Mouse (Mus musculus): Measurements from ENCODE around the gene Cyp3a41b. TPM values are rescaled to one million over a fixed set of nuclear protein-coding genes. Genes with fewer than 3 reads are reported as not detected.
"Not testable (repeated sequence)": the region's sequence is repeated elsewhere in the genome, so short reads cannot be mapped to it uniquely, and the experiment has no call there.

Gene Cyp3a41b
- polyA plus RNA-seq (2012; rRNA removed) = not detected in 2 replicates

GRCm38 (mm10) chr5:145584630-145585029 lies at the start of gene Cyp3a41b:
Gene Cyp3a41b, minus strand, starts transcription at chr5:145584730.
- not testable (repeated sequence) for DNase-seq; H3K36me3 ChIP-seq (ENCODE audit: control insufficient read depth, insufficient read depth, low read length); H3K4me1 ChIP-seq (replicated peaks; ENCODE audit: control insufficient read depth, insufficient read depth, low read length); H3K27me3 ChIP-seq (ENCODE audit: control insufficient read depth, insufficient read depth, low read length); H3K27ac ChIP-seq (ENCODE audit: control insufficient read depth, insufficient read depth, low read length); H3K4me3 ChIP-seq (ENCODE audit: control insufficient read depth, insufficient read depth, low read length)
- 63% methylated on average over 1 of the region's 2 CpGs for whole genome bisulfite sequencing

- H3K27me3 ChIP-seq (ENCODE audit: control insufficient read depth, insufficient read depth, low read length); DNase-seq; H3K27ac ChIP-seq (ENCODE audit: control insufficient read depth, insufficient read depth, low read length); H3K4me3 ChIP-seq (ENCODE audit: control insufficient read depth, insufficient read depth, low read length); H3K4me1 ChIP-seq (replicated peaks; ENCODE audit: control insufficient read depth, insufficient read depth, low read length); H3K36me3 ChIP-seq (ENCODE audit: control insufficient read depth, insufficient read depth, low read length): not testable (repeated sequence)
- 91% methylated on average over 1 of the region's 1 CpGs for WGBS
Observed at GRCm38 (mm10) chr5:145632286-145632685, 47.8 kb upstream of the Cyp3a41b start.

GRCm38 (mm10) chr5:145604891-145605290 lies 20.4 kb upstream of the Cyp3a41b start:
- H3K36me3 ChIP-seq (ENCODE audit: control insufficient read depth, insufficient read depth, low read length); H3K27me3 ChIP-seq (ENCODE audit: control insufficient read depth, insufficient read depth, low read length); DNase-seq; H3K27ac ChIP-seq (ENCODE audit: control insufficient read depth, insufficient read depth, low read length); H3K4me1 ChIP-seq (replicated peaks; ENCODE audit: control insufficient read depth, insufficient read depth, low read length); H3K4me3 ChIP-seq (ENCODE audit: control insufficient read depth, insufficient read depth, low read length): not testable (repeated sequence)
- WGBS = 88% methylated on average over 1 of the region's 1 CpGs

- WGBS = 83% methylated on average over 5 of the region's 5 CpGs
- H3K27ac ChIP-seq (ENCODE audit: control insufficient read depth, insufficient read depth, low read length); H3K36me3 ChIP-seq (ENCODE audit: control insufficient read depth, insufficient read depth, low read length); H3K4me3 ChIP-seq (ENCODE audit: control insufficient read depth, insufficient read depth, low read length); DNase-seq; H3K4me1 ChIP-seq (replicated peaks; ENCODE audit: control insufficient read depth, insufficient read depth, low read length); H3K27me3 ChIP-seq (ENCODE audit: control insufficient read depth, insufficient read depth, low read length): not testable (repeated sequence)
Observed at GRCm38 (mm10) chr5:145597851-145598250, 13.3 kb upstream of the Cyp3a41b start.

GRCm38 (mm10) chr5:145577321-145577720 lies 7.2 kb downstream of the Cyp3a41b start:
- 89% methylated on average over 1 of the region's 1 CpGs for whole genome bisulfite sequencing

GRCm38 (mm10) chr5:145575660-145576059 lies 8.9 kb downstream of the Cyp3a41b start:
- H3K4me1 ChIP-seq (replicated peaks; ENCODE audit: control insufficient read depth, insufficient read depth, low read length); H3K36me3 ChIP-seq (ENCODE audit: control insufficient read depth, insufficient read depth, low read length); H3K27ac ChIP-seq (ENCODE audit: control insufficient read depth, insufficient read depth, low read length); DNase-seq; H3K27me3 ChIP-seq (ENCODE audit: control insufficient read depth, insufficient read depth, low read length); H3K4me3 ChIP-seq (ENCODE audit: control insufficient read depth, insufficient read depth, low read length): not testable (repeated sequence)
- WGBS = 92% methylated on average over 4 of the region's 4 CpGs

More at GRCm38 (mm10) chr5:145577321-145577720, 7.2 kb downstream of the Cyp3a41b start:
- H3K27ac ChIP-seq (ENCODE audit: control insufficient read depth, insufficient read depth, low read length); H3K4me3 ChIP-seq (ENCODE audit: control insufficient read depth, insufficient read depth, low read length); H3K36me3 ChIP-seq (ENCODE audit: control insufficient read depth, insufficient read depth, low read length); DNase-seq; H3K4me1 ChIP-seq (replicated peaks; ENCODE audit: control insufficient read depth, insufficient read depth, low read length); H3K27me3 ChIP-seq (ENCODE audit: control insufficient read depth, insufficient read depth, low read length): not testable (repeated sequence)

- H3K4me3 ChIP-seq (ENCODE audit: control insufficient read depth, insufficient read depth, low read length); H3K36me3 ChIP-seq (ENCODE audit: control insufficient read depth, insufficient read depth, low read length); H3K4me1 ChIP-seq (replicated peaks; ENCODE audit: control insufficient read depth, insufficient read depth, low read length); H3K27ac ChIP-seq (ENCODE audit: control insufficient read depth, insufficient read depth, low read length); DNase-seq; H3K27me3 ChIP-seq (ENCODE audit: control insufficient read depth, insufficient read depth, low read length): not testable (repeated sequence)
- 80% methylated on average over 2 of the region's 2 CpGs for WGBS
Observed at GRCm38 (mm10) chr5:145571922-145572321, 12.6 kb downstream of the Cyp3a41b start.

Other genes starting within 250 kb of the Cyp3a41b start
- gene Cyp3a57, start 239.5 kb downstream of the Cyp3a41b start, polyA plus RNA-seq (2012; rRNA removed) = not detected in 2 replicates
- gene Cyp3a16, start 115.0 kb downstream of the Cyp3a41b start, polyA plus RNA-seq (2012; rRNA removed) = not detected in 2 replicates
- gene Cyp3a41a, start 135.4 kb upstream of the Cyp3a41b start, polyA plus RNA-seq (2012; rRNA removed) = 0.75 TPM in 1 of 2 replicates, not detected in the other
- not detected in 2 replicates for gene Cyp3a44, start 221.1 kb upstream of the Cyp3a41b start, polyA plus RNA-seq (2012; rRNA removed)

Measured in thymus, adult 2 months (tissue).